Mouse (Mus musculus): ENCODE measurements around the gene Gm45623.

The Gm45623 gene

DNA sequence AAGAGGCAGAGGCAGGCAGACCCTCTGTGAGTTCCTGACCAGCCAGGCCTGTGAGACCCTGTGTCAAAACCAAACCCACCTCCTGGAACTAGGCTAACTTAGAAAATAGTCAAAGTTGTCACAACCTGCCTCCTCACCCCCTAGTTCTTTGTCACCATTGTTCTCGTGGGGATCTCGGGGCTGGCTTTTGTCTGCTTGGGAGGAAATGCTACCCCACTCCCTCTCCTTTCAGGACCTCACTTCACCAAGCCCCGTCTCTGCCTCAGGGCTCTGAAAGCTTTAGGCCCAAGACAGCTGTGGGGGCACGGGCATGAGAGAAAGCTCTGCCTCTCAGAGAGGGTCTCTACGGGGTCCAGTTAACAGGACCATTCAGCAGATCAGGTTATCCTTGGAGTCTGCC is 1.9 kb downstream of the Gm45623 start:
- DNase-seq: no peak

DNA sequence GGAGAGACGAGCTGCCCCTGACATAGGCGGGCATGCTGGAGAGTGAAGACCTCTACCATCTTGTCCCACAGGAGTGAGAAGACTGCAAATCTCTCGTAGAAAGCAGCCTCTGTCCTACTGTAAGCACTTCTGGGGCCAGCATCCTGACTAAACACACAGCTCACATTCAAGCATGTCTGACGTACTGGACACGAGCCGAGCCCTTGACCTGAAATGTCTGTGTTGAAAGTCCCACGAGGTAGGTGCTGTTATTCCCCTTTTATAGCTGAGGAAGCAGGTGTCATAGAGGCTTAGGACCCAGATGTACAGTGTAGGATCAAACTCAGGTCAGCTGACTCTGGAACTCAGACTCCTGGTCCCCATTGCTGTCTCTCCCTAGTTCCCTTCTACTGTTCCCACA is 4.2 kb downstream of the Gm45623 start:
- no peak for DNase-seq

DNA sequence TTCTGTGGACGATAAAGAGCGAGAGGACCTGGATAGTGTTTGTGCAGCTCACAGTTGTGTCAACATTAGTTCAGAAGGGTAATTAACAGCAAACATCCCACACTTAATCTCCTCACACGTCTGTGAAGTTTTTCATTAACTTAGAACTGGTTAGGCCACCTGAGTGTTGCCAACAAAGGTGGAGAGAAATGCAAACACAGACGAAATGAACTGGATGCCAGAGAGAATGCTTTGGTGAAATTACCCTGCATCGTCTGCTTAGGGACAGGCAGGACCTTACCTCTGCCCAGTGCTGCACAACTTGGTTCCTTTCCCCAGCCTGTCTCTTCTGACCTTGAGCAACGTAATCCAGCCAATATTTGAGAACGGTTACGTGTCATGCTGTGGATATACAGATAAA is 6.1 kb downstream of the Gm45623 start:
- DNase-seq: peak; percentile 62

DNA sequence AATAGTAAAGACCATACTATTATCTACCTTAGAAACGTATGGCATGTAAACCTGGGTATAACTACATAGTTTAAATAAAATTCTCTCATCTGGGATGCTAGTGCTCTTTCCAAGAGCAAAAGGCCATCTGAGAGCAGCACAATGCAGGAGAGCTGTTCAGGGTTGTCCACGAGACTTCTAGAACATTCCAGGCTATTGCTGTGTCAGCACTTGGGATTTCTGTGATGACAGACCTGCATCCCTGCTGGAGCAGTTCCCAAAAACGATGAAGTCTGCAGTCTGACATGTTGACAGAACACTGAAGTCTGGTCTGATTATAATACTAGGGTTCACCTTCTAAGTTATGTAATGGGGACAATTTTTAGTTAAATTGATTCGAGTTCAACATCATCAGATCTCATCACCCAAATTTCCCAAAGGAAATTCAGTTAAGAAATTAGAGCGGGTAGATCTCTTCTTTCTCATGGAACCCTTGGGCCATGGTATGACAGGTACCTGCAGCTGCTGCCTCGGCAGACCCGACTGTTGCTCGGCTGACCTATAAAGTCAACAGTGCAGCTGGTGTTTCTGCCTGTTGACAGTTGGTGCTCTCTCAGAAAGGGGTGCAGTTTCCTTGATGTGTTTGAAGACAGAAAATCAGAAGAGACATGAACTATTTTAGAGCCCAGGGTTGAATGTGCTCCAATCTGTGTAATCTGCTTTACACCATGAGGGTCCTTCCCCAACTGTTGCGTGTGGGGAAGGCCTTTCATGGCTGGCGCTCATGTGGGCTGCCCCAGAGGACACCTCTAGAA is 6.7 kb downstream of the Gm45623 start:
- DNase-seq: no peak

DNA sequence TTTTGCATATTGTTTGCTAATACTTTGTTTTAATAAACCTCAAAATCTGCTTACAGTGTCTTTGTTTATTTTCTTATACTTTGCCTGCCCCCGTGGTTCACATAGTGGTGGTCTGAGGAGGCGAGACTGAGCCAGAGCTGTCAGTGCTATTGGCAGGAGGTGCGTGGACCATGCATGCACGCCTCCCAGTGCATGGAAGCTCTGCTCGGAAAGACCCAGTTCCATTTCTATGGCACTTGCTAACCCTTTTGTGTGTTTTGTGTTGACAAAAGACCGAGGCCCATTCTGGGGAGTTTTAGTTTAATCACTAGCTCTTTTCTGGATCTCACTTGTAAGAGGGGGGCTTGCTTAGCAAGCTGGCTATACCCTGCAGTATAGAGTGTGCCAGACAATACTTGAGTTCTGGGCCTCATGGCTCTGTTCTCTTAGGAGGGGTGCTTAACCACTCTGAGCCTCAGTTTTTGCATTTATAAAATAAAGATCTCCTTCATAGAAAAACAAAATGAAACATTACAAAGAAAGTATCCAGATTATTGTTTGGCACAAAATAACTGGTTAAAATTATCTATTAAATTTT is 11.2 kb downstream of the Gm45623 start:
- no peak for DNase-seq

DNA sequence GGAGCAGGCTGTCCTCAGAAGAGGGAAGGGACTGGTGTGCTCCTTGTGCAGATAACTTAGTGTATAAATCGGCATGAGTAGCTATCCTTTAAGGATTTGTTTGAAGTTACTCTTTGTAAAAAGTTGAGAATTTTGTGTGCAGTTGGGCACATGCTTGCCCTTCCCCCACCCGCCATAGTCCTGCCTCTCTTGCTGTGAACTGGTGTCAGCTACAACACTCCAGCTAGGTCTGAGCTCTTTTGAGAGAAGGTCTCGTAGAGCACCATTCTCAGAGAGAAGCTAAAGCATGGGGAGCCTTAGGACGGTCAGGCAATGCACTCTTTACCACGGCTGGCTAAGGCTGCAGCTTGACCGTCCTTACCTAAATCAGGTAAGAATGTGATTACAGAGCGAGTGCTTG is 11.9 kb downstream of the Gm45623 start:
- DNase-seq: no peak

DNA sequence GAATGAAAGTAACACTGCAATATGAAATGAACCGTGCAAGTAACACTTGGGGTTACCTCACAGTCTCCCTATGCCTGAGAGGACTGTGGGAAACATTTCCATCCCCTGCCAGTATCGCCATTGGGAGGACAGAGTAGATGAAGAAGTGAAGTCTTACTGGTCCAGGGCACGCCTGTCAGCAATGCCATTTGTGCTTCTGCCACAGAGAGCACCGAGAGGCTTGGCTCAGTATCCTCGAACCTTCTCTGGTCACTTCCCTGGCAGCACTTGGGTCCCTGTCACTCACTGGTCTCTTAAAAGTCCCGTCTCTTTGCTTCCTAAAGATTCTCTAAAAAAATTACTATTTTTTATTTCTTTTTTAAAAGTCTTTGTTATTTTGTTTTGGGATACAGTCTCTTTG is 13.1 kb downstream of the Gm45623 start:
- DNase-seq: no peak

DNA sequence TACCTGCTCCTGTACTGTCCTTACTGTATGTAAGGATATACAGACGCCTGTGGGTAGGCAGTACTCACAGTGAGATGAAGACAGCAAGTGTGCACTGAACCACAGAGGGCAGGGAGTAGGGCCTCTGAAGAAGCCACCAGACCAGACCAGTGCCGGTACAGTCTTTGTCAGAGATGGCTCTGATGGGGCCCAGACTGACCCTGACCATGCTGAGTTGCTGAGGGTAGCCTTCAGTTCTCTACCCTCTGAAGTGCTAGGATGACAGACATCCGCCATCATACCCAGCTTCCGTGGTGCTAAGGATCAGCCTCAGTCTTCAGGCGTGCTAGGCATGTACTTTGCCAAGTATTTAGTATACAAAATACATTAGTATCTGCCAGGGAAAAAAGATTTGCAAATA is 14.1 kb downstream of the Gm45623 start:
- DNase-seq: no peak

DNA sequence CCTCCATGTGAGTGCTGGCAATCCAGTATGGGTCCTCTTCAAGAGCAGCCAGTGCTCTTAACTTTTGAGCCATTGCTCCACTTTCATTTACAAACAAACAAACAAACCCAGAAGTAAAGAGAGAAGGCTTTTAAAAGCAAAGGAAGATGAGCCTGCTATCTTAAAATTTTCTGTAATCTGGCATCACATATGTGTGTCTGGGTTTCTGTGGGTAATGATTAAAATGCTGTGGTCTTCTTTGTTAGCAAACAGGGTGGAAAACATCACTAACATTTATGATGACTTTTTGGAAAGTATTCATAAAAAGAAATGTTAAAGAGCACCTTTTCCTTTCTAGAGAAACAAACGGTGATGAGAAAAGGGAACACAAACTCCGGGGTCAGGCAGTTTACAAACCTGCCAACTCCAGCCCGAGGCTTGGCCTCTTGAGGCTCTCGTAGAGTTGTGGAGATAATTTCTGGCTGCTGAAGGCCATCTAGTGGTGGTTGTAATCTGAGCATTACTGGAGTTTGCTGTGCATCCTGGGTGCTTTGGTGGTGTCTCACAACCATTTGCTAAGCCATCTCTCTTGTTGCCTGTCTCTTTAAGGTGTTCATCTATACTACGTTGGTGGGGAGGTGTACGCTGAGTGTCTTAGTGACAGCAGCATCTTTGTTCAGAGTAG is 18.3 kb downstream of the Gm45623 start:
- DNase-seq: peak; percentile 61

DNA sequence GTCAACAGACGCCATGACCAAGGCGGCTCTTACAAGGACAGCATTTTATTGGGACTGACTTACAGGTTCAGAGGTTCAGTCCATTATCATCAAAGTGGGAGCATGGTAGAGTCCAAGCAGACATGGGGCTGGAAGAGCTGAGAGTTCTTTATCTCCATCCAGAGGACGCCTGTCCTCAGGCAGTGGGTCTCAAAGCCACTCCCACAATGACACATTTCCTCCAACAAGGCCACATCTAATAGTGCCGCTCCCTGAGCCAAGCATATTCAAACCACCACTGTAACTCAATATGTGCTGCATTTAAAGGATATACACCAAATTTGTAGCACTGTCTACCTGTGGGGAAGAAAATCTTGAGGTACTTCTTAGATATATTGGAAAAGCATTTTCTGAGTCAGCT is 19.0 kb downstream of the Gm45623 start:
- DNase-seq: no peak

DNA sequence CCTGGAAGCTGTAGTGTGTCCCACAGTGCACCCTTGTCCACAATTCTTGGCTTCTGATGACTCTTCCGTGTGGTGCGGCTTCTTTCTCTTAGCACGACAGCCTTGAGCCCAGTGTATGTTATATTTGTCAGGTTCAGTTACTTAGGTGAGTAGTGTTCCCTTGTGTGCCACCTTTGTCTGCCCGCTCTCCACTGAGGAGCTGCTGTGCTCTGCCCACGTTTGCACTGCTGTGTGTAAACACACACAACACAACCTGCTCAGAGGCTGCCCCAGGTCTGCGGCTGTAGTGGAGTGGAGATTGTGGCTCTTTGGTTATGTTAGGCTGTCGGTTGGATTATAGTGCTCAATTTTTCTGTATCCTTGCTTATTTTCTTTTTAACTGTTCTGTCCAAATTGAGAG is 24.6 kb downstream of the Gm45623 start:
- DNase-seq: no peak

DNA sequence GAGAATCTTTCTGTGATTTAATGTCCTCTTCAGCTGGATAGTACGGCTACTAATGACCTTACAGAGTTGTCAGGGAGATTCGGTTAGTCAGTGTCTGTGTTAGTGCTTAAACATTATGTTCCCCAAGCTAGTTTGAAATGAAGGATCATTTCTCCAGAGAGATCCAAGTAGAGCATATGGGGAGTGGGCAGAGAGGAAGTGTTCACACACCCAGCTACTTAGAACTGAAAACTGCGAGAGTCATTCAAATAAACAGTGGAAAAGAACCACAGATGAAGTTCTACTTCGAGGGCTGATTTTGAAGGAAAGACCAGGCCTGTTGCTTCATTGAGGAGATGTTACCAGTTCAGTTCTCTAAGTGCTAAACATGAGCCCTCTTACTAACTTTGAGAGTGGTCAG is 27.1 kb downstream of the Gm45623 start:
- DNase-seq: no peak

DNA sequence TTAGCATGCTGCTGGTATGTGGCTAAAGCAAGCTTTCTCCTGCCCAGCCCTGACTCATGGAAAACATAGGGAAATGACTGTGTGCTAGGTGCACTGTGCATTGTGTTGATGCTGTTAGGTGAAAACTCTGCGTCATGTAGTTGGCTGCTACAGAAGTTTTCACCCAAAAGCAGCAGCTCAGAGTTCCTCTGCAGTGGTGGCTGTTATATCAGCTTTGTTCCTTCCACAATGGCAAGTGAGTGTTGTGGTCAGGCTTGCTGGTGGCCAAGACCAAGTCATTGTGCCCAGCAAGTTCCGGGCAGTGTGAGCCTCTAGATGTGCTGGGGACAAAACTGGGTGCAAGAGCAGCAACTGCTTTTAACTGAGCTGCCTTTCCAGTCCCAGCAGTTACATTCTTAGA is 41.4 kb downstream of the Gm45623 start:
- DNase-seq: no peak

DNA sequence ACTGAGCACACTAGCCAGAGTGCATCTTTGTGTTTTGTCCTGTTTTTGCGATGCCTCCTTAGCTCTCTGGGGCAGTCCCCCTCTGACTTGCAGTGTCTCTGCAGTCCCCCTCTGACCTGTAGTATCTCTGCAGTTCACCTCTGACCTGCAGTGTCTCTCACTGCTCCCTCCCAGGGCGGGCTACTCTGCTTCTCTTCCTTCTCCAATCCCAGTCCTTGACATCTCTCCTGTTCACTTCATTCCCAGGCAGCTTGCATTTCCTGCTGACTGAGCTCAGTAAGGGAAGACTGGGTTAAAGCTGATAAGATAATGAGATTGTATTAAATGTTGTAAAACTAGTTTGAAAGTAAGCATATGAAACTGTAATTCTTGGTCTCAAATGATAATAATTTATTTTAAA is 43.0 kb downstream of the Gm45623 start:
- DNase-seq: no peak

DNA sequence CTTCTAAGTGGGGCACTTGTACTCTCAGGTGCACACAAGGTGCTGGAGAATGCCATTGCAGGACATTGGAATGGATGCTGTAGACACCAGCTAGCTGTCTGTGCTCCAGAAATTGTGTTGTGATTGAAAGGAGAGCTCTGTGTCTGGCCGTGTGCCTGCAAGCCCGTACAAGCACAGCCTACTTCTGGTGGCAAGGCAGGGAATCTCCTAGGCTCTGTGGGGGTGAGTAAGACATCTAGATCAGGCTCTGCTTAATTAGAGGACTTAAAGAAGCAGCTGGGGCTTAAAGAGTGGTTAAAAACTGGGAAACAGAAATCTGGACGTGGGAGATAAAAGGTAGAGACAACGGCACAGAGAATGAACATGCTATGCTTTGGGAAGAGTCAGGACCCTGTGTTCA is 46.0 kb downstream of the Gm45623 start:
- no peak for DNase-seq

DNA sequence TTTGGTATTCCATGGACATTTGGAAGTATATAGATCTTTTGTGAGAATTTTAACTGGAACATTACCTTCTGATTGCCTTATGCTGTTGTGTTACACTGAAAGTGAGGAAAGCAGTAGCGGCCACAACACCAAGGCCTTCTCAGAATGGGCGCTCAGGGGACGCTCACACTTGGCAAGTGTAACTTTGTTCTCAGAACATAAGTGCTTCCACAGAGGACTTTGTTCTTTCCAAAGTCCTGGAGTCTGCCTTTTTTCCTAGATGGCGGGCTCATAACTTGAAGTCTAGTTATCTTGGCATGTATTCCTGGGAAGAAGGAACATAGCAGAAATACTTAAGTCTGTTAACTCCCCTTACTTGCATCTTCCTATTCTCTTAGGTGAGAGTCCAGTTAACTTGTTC is 46.5 kb downstream of the Gm45623 start:
- peak; percentile 61 for DNase-seq

DNA sequence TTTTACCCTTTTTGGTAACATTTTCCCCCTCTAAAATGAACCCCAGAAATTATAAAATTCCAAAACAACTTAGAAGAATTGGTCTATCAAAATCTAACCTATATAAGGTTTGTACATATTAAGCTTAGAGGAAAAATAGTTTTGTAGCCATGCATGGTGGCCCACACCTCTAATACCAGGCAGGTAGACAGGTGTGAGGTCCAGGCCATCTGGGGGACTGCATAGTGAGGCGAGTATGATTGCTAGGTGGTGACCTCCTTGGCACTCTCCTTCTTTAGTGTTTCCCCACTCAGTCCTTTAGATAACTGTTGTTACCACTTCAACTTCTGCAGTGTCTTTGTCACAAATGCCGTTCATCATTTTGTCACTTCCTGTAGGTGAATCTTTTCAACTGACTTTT is 49.0 kb downstream of the Gm45623 start:
- no peak for DNase-seq

DNA sequence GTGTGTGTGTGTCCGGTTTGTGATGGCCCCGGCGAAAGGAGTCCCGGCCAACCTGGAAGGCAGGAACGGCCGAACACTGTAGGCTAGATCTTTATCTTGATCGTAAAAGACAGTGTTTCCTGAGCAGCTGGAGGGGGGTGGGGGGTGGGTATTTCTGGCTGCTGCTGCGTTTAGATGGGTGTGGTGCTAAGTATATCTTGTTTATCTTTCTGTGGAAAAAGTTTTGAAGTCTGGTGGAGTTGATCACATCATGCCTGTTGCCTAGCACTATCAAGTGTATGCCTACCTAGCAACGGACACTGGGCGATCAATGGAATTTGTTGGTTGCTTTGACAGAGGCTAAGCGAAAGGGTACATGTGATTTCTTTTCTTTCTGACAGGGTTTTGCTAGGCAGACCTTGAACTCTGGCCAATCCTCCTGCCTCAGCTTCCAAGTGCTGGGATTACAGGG is 49.7 kb downstream of the Gm45623 start:
- peak; percentile 32 for DNase-seq

DNA sequence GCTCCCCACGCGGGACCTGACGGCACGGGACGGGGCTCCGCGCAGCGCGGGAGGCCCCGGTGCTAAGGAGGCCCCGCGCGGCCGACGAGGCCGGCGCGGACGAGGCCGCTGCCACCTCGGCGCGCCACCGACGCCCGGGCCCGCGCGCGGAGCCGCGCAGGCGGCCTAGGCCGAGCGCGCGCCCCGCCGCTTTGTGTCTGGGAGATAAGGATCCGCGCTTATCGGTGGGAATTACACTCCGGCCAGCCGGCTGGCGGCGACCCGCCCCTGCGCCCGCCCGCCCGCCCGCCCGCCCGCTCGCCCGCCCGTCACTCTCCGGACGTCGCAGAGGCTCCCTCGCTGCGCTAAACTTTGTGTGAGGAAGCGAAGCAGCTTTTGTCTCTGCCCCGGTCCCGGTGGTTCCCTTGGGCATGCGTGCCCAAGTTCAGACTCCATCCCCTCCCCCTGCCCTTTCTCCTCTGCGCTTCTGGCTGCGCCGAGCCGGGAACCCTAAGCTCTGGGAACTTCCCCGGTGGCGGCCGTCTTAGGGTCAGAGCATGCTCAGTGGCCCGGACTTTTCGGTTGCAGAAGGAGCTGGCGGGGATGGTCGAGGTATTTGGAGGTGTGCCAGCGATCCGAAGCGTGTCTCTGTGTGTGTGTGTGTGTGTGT is 50.3 kb downstream of the Gm45623 start:
- peak; percentile 90 for DNase-seq

DNA sequence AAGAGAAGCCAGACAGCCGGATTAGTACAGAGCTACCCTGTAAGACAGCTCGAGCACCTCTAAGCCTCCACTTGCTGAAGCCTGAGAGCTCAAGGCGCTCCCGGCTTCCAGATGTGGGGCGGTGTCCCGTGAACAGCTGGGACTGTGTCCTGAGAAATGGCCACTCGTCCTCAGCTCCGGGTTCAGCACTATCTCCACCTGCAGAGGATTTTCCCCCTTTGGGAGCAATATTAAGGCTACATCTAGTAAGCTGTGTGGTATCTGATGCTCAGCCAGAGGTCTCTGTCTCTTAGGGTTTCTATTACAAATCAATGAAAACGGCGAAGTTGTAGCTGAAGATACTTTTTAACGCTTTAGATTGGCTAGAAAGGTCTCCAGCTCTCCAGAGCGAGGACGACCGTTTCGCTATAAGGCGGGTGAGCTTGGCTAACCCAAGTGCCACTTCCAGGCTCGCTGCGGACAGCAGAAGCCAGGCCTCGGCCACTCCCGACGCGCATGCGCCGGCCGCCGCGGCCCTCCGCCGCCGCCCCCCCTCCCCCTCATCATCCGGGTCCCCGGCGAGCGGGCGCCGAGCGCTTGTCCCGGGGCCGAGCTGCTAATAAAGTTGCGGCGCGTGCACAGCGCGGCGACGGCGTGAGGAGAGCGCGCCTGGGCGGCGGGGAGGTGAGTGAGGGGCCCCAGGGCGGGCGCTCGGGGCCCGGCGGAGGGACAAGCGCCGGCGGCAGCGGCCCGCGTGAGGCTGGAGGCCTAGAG is 51.0 kb downstream of the Gm45623 start, which contains the start of gene Smad5:
Gene Smad5 (plus strand): TSS at position 542 of the 753 bp plus-strand sequence.
- peak; percentile 94 for DNase-seq

Data from kidney, postnatal 14 days (tissue).